Mouse (Mus musculus) olfactory bulb, adult 2 months (tissue): ENCODE data around the gene Krtap1-3.

Experiments
- CTCF ChIP-seq: fragments of 200-500 bp; IDR thresholded peaks from 2 replicates; pipeline ENCODE4 v1.5.1; 2012; ENCODE audit warnings: low read depth, mild to moderate bottlenecking, low read length, moderate library complexity; ENCODE audit not compliant: insufficient read depth
- POLR2A ChIP-seq: fragments of 200-500 bp; IDR thresholded peaks from 2 replicates; pipeline ENCODE4 v1.6.1; 2012; ENCODE audit warnings: mild to moderate bottlenecking, low read depth, low read length, moderate library complexity; ENCODE audit not compliant: insufficient read depth

GRCm38 (mm10) chr11:99585096-99585495 lies 6.0 kb downstream of the Krtap1-3 start:
- TF ChIP-seq CTCF (no peak), POLR2A (no peak)
